Mouse (Mus musculus) frontal cortex, postnatal 25 days (tissue): Measurements from ENCODE around the gene Olfr1192-ps1.
"Not testable (repeated sequence)": the region's sequence is repeated elsewhere in the genome, so short reads cannot be mapped to it uniquely, and the experiment has no call there.

Source experiments
- DNase-seq, 2 experiments: peaks; one replicate each; pipeline ENCODE4 v3.0.0; 2022; ENCODE audit warnings: low spot score in 2 of 2

The Olfr1192-ps1 gene

GRCm38 (mm10) chr2:88648209-88648608 is at the start of gene Olfr1192-ps1:
TSS of gene Olfr1192-ps1 (plus strand) at chr2:88648509.
- DNase-seq, result no peak

GRCm38 (mm10) chr2:88640242-88640641 is 8.1 kb upstream of the Olfr1192-ps1 start, which contains the start of gene Olfr1191-ps1:
TSS of gene Olfr1191-ps1 (plus strand) at chr2:88640542.
- DNase-seq, result not testable (repeated sequence)

GRCm38 (mm10) chr2:88675328-88675727 is 27.0 kb downstream of the Olfr1192-ps1 start, which contains the start of gene Olfr1193:
TSS of gene Olfr1193 (plus strand) at chr2:88675628.
- DNase-seq, result not testable (repeated sequence)

GRCm38 (mm10) chr2:88689087-88689486 is 40.8 kb downstream of the Olfr1192-ps1 start, which contains the start of gene Olfr1195:
TSS of gene Olfr1195 (minus strand) at chr2:88689187.
- no peak for DNase-seq

- DNase-seq, result no peak
Measured at GRCm38 (mm10) chr2:88704497-88704896, 56.2 kb downstream of the Olfr1192-ps1 start, which contains the start of gene Olfr1196. TSS of gene Olfr1196 (minus strand) at chr2:88704597.
